Mouse (Mus musculus) hindbrain, postnatal 0 days (tissue): Measurements from ENCODE around the gene Egln1. TPM values are rescaled to one million over a fixed set of nuclear protein-coding genes. Genes with fewer than 3 reads are reported as not detected.

Experiments used
- ATAC-seq: fragments of 200-750 bp; cut with Nextera tagmentation; 2 replicates; pipeline ENCODE4 v1.8.0; 2017; ENCODE audit warnings: mild to moderate bottlenecking, moderate TSS enrichment, moderate library complexity
- DNase-seq: peaks from one replicate; pipeline ENCODE4 v3.0.0-alpha.2; 2015; ENCODE audit warnings: low spot score
- H3K27ac ChIP-seq: fragments of 300-500 bp; sonication (generic); 2 replicates; pipeline ENCODE4 v1.5.1; 2014; ENCODE audit warnings: mild to moderate bottlenecking
- H3K27me3 ChIP-seq: fragments of 300-500 bp; sonication (generic); 2 replicates; pipeline ENCODE4 v1.6.1; 2014; ENCODE audit warnings: low read length, mixed read lengths; ENCODE audit not compliant: insufficient read depth
- H3K36me3 ChIP-seq: fragments of 300-500 bp; sonication (generic); 2 replicates; pipeline ENCODE4 v1.6.1; 2014; ENCODE audit warnings: low read length, mixed read lengths; ENCODE audit not compliant: insufficient read depth
- H3K4me1 ChIP-seq: fragments of 300-500 bp; sonication (generic); 2 replicates; pipeline ENCODE4 v1.6.1; 2014; ENCODE audit warnings: antibody characterized with exemption, low read length, mixed read lengths; ENCODE audit not compliant: insufficient read depth
- H3K4me2 ChIP-seq: fragments of 300-500 bp; sonication (generic); 2 replicates; pipeline ENCODE4 v1.6.1; 2014; ENCODE audit warnings: low read depth, mild to moderate bottlenecking, low read length, moderate library complexity, mixed read lengths
- H3K4me3 ChIP-seq: fragments of 300-500 bp; sonication (generic); 2 replicates; pipeline ENCODE4 v1.5.1; 2014; ENCODE audit warnings: low read length
- H3K9ac ChIP-seq: fragments of 300-500 bp; sonication (generic); replicated peaks from 2 replicates; pipeline ENCODE4 v1.6.1; 2014; ENCODE audit warnings: mild to moderate bottlenecking, low read length, moderate library complexity, mixed read lengths
- H3K9me3 ChIP-seq: fragments of 300-500 bp; sonication (generic); 2 replicates; pipeline ENCODE4 v1.6.1; 2016; ENCODE audit warnings: low read length, mixed read lengths
- CTCF ChIP-seq: IDR thresholded peaks from 2 replicates; pipeline ENCODE4 v1.5.1; 2016; ENCODE audit warnings: antibody characterized with exemption, control low read depth, low read depth
- WGBS: fragments of 180-500 bp; shearing (Covaris S2); extraction: QIAGEN DNeasy Blood & Tissue Kit; methylation state at CpG from one replicate; pipeline ENCODE4 v1.1.7; 2014; 5-methylcytosine and 5-hydroxymethylcytosine counted together
- polyA plus RNA-seq: library from polyadenylated mRNA; unstranded; fragments of >200 nt; fragmentation: Nextera tagmentation; extraction: Ambion mirVana; gene quantifications from 2 replicates; pipeline ENCODE4 v1.2.1, GENCODE M21; 2015
- total RNA-seq: library from RNA; depleted of rRNA; stranded (reverse); fragments of >200 nt; gene quantifications from 2 replicates; pipeline ENCODE4 v1.2.3, GENCODE M21; 2014; rRNA removed

Egln1 gene
- total RNA-seq (41.6 and 45.1 TPM in 2 replicates), polyA plus RNA-seq (13.5 and 14.1 TPM in 2 replicates)

DNA sequence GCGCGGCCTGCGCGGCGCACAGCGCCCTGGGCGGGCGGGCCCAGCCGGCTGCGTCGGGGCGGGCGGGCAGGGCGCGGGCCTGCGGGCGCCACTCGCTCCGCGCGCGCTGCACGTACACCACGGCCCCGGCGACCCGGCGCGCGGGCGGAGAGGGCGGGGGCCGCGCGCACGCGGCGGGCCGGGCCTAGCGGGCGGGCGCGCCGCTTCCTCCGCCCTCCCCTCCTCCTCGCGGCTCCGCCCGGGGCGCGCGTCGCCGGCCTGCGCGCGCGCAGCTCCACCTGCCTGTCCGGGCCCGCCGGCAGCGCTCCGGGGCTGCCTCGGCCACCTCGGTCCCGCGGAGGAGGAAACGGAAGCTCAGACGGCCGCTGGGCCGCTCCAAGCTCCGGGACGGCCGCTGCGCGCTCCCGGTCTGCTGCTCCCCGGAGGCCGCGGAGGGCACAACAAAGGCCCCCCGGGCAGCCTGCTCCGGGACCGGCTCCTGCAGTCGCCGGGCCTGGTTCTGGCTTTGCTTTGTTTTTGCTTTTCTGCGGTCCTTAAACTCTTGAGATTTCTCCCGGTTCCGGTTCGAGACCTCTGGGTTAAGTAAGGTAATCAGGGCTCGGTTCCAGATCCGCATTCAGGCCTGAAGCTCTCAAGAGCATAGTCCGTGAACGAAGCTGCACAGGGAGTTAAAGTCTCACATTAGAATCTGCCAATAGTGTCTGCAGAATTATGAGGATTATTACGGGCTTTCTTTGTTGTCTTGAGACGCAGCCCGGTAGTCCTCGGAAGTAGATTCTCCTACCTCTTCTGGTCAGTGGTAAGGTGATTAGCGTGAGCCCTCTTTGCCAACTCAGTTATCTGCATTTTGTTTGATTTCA is at the start of gene Egln1:
Gene Egln1 (minus strand): TSS at position 116 of the 860 bp plus-strand sequence.
- Histone ChIP-seq H3K4me2 (peak within 1 kb of the TSS; percentile 71), H3K4me1 (0 out of 2 replicates have a peak, but pooled peaks cover 4% of the 10 kb centered on the region), H3K4me3 (peak within 1 kb of the TSS; percentile 87), H3K9ac (peak within 1 kb of the TSS; percentile 81), H3K36me3 (no peaks in the 10 kb centered on the region), H3K27me3 (no peaks in the 10 kb centered on the region), H3K27ac (peak within 1 kb of the TSS; percentile 97), H3K9me3 (no peaks in the 10 kb centered on the region)
- DNase-seq: peak; percentile 94
- no peak for TF ChIP-seq CTCF
- WGBS: 3% methylated on average over 44 of the region's 98 CpGs
- ATAC-seq: peak; percentile 89

DNA sequence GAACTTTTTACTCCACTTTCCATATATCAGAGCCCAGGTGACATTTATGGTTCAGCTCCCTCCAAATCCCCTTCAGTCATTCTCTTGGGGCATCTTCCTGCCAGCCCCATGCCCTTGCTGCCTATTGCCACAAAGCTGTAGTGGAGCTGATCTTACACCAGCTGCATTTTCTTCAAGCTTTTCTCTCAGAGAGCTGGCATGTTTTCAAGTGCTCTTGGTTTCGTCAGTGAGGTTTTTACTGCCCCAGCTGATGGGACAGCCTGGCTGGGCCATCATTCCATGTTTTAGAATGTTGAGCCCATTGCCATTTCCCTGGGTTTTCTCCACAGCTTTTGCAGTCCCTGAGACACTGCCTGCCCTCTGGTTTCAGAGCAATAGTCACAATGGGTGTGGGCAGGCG is 46.7 kb upstream of the Egln1 start:
- ATAC-seq (no peak), DNase-seq (no peak)
- no peak overlapping the region for H3K4me3 ChIP-seq
- H3K9me3 ChIP-seq: no peaks in the 10 kb centered on the region
- no peak for TF ChIP-seq CTCF
- H3K27ac ChIP-seq: no peak overlapping the region
- no peaks in the 10 kb centered on the region for H3K36me3 ChIP-seq
- H3K9ac ChIP-seq: no peak overlapping the region
- H3K4me1 ChIP-seq: no peaks in the 10 kb centered on the region
- no peaks in the 10 kb centered on the region for H3K27me3 ChIP-seq
- no peak overlapping the region for H3K4me2 ChIP-seq
- WGBS: 64% methylated on average over 2 of the region's 2 CpGs

DNA sequence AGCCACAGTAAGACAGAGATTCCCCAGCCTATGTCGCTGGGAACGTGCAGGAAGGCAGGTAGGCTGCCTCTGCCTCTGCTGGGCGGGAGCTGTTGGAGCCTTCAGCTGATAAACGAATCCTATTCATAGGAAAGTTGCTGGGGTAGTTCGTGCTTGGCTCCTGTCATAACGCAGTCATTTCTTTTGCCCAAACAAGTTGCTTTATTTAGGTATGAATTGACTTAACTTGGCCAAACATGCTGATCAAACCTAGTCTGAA is 42.5 kb upstream of the Egln1 start:
- DNase-seq (no peak), ATAC-seq (no peak)
- TF ChIP-seq CTCF: no peak
- no peak overlapping the region for H3K4me3 ChIP-seq
- WGBS: 28% methylated on average over 6 of the region's 6 CpGs
- H3K4me1 ChIP-seq: no peaks in the 10 kb centered on the region
- no peaks in the 10 kb centered on the region for H3K36me3 ChIP-seq
- no peaks in the 10 kb centered on the region for H3K27me3 ChIP-seq
- no peak overlapping the region for H3K9ac ChIP-seq
- H3K4me2 ChIP-seq: peak overlapping the region; percentile 35; the same call in 1 of the 2 replicates
- no peak overlapping the region for H3K27ac ChIP-seq
- H3K9me3 ChIP-seq: no peaks in the 10 kb centered on the region

DNA sequence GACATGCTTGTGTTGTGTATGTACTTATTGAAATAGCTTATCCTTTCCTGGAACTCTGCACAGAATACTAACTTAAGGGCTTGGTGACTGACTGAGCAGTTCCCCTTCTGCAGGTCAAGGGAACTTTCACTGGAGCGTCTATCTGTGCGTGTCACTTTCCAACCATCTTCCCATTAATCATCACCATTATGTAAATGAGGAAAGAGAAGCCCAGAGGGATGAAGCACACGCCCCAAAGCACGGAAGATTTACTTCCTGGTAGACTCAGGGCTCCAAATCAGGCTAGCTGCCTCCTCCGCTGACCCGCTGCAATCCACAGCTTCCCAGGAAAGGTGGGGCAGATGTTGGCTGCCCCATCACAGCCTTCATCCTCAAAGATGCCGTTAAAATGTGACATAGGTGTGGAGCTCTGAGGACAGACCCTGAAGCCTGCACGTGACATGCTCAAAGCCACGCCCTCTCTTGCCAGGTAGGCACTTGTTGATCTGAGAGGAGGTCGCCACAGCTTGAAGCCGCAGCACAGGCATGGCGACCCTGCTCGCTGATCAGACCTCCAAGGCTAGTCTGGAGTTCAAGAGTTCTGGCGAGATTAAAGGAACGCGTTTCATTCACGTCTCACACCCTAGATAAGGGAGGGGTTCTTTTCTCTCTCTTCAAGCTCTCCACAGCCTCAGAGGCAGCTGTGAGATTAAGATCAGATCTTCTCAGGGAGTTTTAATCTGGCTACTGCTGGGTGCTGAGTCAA is 42.0 kb upstream of the Egln1 start:
- Histone ChIP-seq H3K9me3 (no peaks in the 10 kb centered on the region), H3K4me1 (no peaks in the 10 kb centered on the region), H3K4me2 (peak overlapping the region; percentile 35; the same call in 1 of the 2 replicates), H3K27ac (no peak overlapping the region), H3K4me3 (no peak overlapping the region), H3K27me3 (no peaks in the 10 kb centered on the region), H3K36me3 (no peaks in the 10 kb centered on the region), H3K9ac (no peak overlapping the region)
- WGBS: 20% methylated on average over 17 of the region's 17 CpGs
- ATAC-seq: no peak
- TF ChIP-seq CTCF: no peak
- no peak for DNase-seq

DNA sequence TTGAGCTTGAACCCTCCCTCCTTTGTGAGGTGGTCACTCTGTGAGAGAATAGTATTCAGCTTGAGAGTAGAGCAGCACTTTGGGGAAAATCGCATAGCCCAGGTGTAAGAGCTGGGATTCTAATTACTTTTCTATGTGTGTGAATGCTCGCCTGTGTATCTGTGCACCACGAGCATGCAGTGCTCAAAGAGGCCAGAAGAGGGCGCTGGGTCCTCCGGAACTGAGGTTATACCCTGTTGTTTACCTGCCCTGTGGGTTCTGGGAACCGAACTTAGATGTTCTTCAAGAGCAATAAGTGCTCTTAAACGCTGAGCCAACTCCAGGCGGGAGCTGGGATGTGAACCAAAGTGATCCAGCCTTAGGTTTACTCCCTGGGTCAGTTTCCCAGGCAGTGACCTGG is 31.7 kb upstream of the Egln1 start:
- no peak overlapping the region for H3K27ac ChIP-seq
- no peak overlapping the region for H3K4me2 ChIP-seq
- ATAC-seq (no peak), DNase-seq (no peak)
- H3K4me3 ChIP-seq: no peak overlapping the region
- no peaks in the 10 kb centered on the region for H3K4me1 ChIP-seq
- no peak; the same call in 1 of the 2 replicates for TF ChIP-seq CTCF
- no peaks in the 10 kb centered on the region for H3K36me3 ChIP-seq
- 87% methylated on average over 8 of the region's 8 CpGs for WGBS
- no peak overlapping the region for H3K9ac ChIP-seq
- H3K27me3 ChIP-seq: no peaks in the 10 kb centered on the region
- no peaks in the 10 kb centered on the region for H3K9me3 ChIP-seq

DNA sequence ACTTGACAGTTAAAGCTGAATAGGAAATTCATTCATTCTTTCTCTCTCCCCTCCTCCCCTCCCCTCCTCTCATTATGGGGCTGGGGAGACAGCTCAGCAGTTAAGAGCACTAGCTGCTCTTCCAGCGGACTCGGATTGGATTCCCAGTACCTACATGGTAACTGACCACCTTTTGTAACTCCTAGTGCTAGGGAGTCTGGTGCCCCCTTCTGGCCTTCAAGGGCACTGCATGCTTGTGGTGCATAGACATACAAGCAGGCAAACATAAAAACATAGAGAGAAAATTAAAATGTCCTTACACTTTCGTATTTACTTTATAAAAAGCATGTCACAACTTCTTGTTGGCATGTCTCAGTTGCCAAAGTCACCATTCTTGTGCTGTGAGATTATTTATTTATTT is 30.9 kb upstream of the Egln1 start:
- Histone ChIP-seq H3K4me1 (no peaks in the 10 kb centered on the region), H3K4me3 (no peak overlapping the region), H3K4me2 (no peak overlapping the region), H3K36me3 (no peaks in the 10 kb centered on the region), H3K27ac (no peak overlapping the region), H3K9ac (no peak overlapping the region), H3K9me3 (no peaks in the 10 kb centered on the region), H3K27me3 (no peaks in the 10 kb centered on the region)
- ATAC-seq (no peak), DNase-seq (no peak)
- TF ChIP-seq CTCF: no peak
- 90% methylated on average over 3 of the region's 3 CpGs for WGBS
